Mouse (Mus musculus): Measurements from ENCODE around the gene Ddx39.

GRCm38 (mm10) chr8:83681099-83681498 lies 33.9 kb upstream of the Ddx39 start:
- TF ChIP-seq CTCF (conservative IDR thresholded peaks at IDR 0.05; ENCODE audit: low read length) (no peak), POU5F1 (IDR thresholded peaks at IDR 0.05; ENCODE audit: borderline replicate concordance, low read length) (no peak)
